Mouse (Mus musculus) fat pad, adult 2 months (tissue): ENCODE measurements around the gene Kcnb1.

Experiments
- DNase-seq: peaks from one replicate; pipeline ENCODE4 v3.0.0-alpha.2; 2011; ENCODE audit warnings: low read depth, low spot score; ENCODE audit errors: extremely low read depth

Gene Kcnb1

GRCm38 (mm10) chr2:167167515-167168212, 22.3 kb downstream of the Kcnb1 start:
- DNase-seq = no peak

- no peak for DNase-seq
Observed at GRCm38 (mm10) chr2:167163600-167163999, 26.4 kb downstream of the Kcnb1 start.

GRCm38 (mm10) chr2:167163134-167163533, 26.8 kb downstream of the Kcnb1 start:
- no peak for DNase-seq

- no peak for DNase-seq
Observed at GRCm38 (mm10) chr2:167162516-167163021, 27.4 kb downstream of the Kcnb1 start.

GRCm38 (mm10) chr2:167159721-167160120, 30.2 kb downstream of the Kcnb1 start:
- DNase-seq = no peak

- no peak for DNase-seq
Observed at GRCm38 (mm10) chr2:167158780-167159179, 31.2 kb downstream of the Kcnb1 start.

DNA sequence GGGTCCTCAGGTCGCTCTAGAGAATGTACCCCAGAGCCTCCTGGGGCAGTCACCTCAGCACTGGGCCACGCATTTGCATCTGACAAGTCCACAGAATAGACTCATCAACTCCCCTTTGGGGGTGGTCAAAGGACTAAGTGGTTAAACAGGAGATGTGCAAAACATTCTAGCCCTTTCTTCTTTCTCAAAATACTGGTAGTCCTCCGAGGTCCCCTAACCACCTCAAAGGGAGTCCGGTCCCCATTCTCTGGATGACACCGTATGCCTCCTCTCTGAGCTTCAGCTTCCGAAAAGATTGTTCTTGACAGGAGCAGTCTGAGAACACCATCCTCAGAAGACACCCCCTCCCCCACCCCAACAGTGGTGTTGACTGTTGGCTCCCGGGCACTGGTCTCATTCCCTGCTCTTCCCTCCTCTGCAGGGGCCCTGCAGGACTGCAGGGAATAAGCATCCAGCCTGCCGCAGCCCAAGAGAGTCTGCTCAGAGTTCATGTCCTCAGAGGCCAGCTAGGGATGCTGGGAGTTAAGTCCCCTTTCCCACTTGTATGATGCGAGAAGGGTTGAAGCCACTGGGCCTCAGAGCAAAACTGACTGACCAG, 33.7 kb downstream of the Kcnb1 start:
- no peak for DNase-seq

GRCm38 (mm10) chr2:167155541-167155973, 34.4 kb downstream of the Kcnb1 start:
- no peak for DNase-seq

DNA sequence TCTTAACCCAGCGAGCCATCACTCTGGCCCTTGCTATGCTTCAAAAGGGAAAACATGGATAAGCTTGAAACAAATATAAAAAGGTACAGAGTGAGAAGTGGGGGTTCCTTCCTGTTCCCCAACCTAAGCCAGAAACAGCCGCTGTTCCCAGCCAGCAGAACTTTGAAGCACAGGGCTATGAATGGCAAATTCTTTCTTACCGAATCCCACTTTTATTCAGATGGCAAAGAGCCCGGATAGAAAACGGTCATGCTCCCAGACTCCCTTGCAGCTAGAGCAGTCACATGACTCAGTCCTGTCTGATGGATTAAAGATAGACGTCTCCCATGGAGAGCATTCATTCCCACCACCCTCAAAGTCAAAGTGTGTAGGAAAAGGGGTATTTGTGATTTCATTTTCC, 39.1 kb downstream of the Kcnb1 start:
- no peak for DNase-seq

DNA sequence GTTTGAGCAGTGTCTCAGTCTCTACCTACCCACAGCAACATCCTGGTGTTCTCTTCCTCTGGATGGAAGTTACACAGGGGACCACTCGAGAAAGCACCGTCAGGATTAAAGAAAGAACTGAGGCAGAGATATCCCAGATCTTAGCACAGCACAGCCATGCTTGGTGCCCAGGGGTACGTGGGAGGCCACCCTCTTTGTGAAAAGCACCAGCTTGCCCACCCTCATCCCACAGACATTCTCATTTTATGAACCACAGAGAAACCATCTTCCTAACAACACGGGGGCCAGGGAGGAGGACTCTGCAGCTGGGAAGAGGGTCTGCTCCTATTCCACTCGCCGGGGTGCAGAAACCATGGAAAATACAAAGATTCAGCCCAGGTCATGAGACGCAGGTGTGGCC, 39.8 kb downstream of the Kcnb1 start:
- no peak for DNase-seq

DNA sequence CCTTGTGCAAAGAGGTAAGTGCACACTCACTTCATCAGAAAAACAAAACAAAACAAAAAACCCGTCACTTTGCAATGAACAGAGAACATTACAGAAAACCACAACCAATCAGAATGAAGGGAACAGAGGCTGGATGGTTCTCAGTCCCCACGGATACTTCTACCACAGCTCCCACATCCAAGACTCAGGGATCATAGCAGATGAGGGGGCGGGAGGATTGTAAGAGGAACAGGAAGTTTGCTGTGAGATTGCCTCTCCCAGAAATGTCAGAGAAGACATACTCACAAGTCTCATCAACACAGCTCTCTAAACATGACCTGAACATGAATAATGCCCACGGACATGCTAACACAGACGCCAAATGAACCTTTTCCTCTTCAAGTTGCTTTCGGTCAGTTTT, 40.9 kb downstream of the Kcnb1 start:
- no peak for DNase-seq

DNA sequence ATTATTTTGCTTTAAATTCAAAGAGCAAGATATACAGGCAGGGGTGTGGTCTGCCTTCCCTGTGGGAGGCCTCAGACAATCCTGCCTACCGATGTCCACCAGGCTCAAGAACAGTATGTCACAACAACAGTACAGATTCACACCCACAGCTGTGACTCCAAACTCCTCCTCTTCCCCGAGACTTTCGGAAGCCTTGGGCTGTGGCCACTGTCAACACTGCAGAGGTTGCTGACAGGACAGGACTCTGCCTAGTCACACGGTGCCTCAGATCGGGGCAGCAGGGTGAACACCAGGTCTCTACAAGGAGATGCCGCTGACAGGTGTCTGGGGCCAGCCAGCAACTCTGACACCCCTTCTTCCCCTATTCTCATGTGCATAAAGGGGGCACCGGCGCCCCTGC, 42.2 kb downstream of the Kcnb1 start:
- peak; percentile 4 for DNase-seq

DNA sequence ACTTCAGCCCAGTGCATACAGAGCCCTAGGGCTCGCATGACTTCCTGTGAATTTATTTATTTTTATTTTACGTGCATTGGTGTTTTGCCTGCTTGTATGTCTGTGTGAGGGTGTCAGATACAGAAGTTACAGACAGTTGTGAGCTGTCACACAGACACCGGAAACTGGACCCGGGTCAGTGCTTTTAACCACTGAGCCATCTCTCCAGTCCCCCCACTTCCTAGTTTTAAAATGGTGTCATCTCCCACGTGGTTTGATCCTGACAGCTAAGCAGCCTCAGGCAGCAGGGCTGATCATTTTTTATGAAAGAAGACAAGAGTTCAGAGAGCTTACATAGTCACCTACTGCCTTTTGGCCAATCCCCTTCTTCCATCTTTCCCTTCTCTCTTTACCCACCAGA, 44.1 kb downstream of the Kcnb1 start:
- no peak for DNase-seq

GRCm38 (mm10) chr2:167144439-167145307, 45.3 kb downstream of the Kcnb1 start:
- no peak for DNase-seq

- no peak for DNase-seq
Observed at GRCm38 (mm10) chr2:167143914-167144313, 46.0 kb downstream of the Kcnb1 start.

DNA sequence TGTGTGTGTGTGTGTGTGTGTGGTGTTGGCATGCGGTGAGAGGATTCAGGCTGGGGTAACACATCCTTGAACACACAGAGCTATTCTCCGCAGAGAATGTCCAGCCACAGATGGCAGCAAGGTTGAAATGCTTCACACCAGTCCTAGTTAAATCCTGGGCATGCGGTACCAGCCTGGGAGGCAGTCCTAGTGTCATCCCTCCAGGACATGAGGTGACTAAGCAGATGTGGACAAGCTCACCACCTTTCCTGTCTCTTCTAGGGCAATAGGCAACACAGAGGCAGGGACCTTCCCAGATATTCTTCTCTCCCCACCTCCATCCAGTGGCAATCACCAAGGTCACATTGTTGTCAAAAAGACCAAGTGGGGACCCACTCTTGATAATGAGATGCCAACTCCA, 47.7 kb downstream of the Kcnb1 start:
- DNase-seq = no peak

GRCm38 (mm10) chr2:167141810-167142209, 48.1 kb downstream of the Kcnb1 start:
- DNase-seq = no peak

- DNase-seq = no peak
Observed at GRCm38 (mm10) chr2:167139801-167140269, 50.1 kb downstream of the Kcnb1 start.

GRCm38 (mm10) chr2:167138611-167139010, 51.3 kb downstream of the Kcnb1 start:
- DNase-seq = no peak

DNA sequence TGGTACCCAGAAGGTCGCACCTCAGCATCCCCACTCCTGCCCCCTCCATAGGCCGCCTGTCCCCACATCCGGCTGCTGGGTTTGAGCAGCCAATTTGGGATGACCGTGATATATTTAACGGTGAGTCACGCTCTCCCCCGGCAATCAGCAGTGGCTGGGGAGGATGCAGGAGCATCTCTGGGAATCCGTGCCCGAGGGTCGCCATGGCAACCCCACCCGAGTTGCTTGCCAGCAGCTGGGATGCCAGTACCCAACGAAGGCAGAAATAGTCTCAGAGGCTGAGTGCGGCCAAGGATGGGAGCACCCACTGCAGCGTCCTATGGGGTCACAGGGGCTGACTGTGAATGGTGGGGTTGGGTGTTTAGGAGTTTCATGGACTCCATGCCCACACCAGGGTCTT, 53.0 kb downstream of the Kcnb1 start:
- DNase-seq = no peak

GRCm38 (mm10) chr2:167132041-167132440, 57.9 kb downstream of the Kcnb1 start:
- DNase-seq = no peak
